Mouse (Mus musculus) bone marrow, adult 2 months (tissue): ENCODE results near the gene Tle4.

Experiments used
- CTCF ChIP-seq: fragments of 200-500 bp; IDR thresholded peaks from 2 replicates; pipeline ENCODE4 v1.5.1; 2011; ENCODE audit warnings: low read length, control low read depth; ENCODE audit not compliant: control insufficient read depth, insufficient read depth
- POLR2A ChIP-seq: fragments of 200-500 bp; IDR thresholded peaks from 2 replicates; pipeline ENCODE4 v1.6.1; 2011; ENCODE audit warnings: low read depth, mild to moderate bottlenecking, control low read depth, low read length, borderline replicate concordance; ENCODE audit not compliant: control insufficient read depth

DNA sequence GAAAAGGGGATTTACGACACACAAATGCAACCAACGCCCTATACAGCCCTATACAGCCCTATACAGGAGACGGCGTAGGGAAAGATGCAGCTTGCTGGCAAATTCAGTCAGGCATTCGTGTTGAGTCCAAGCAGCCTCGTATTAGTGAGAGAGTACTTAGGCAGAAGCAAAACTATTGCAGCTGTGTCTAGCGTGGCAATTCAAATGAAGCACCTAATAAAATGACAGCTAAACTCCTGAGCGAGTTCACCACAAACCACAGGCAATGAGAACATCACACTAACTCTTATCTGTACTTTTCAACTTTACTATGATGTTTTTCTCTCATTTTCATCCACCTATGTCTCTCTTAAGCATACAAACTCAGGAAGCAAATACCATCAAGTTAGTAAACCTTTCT is 131.8 kb downstream of the Tle4 start:
- TF ChIP-seq CTCF (no peak), POLR2A (no peak)
